Mouse (Mus musculus) gonadal fat pad, adult 2 months (tissue): ENCODE measurements around the gene Itih5. TPM values are rescaled to one million over a fixed set of nuclear protein-coding genes. Genes with fewer than 3 reads are reported as not detected.

Experiments used
- DNase-seq: peaks from one replicate; pipeline ENCODE4 v3.0.0-alpha.2; 2012; ENCODE audit warnings: low read depth
- polyA plus RNA-seq: library from polyadenylated mRNA; depleted of rRNA; stranded (reverse); fragments of >200 nt; gene quantifications from 2 replicates; pipeline ENCODE4 v1.2.3, GENCODE M21; 2012

The Itih5 gene
- polyA plus RNA-seq, 1 experiment, result 82.6 TPM

DNA sequence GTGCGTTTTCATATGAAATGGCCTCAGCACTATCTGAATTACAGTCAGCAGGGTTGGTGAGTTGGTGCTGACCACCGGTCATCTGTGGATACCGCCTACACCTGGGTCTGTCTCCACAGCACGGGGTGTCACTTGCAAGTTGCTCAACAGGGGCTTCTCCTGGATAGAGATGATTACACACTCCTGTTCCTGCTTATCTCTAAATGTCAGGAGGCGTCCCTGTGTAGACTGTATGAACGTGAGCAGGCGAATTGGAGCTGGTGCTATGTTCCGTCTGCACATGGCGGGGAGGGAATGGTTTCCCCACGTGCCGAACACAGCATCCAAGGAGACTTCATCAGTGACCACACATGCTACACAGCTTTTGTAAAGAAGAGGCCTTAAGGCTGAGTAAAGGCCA lies 13.9 kb downstream of the Itih5 start:
- no peak for DNase-seq

DNA sequence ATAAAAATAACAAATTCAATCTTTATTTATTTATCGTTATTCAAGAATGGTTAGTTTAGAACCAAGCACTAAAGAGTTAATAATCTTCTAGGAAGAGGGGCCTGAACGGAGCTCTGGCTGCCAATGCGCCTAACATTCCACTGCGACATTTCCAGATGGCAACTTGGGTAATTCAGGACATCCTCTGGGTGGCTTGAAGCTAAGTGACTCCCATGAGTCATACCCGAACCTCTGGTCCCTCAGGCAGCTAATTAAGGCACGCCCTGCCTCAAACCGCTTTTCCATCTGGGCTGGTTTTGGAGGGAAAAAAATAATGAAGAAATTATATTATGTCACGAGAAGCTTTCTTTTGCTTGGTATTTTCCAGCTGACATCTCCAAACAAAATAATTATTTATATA lies 14.6 kb downstream of the Itih5 start:
- DNase-seq, result no peak

DNA sequence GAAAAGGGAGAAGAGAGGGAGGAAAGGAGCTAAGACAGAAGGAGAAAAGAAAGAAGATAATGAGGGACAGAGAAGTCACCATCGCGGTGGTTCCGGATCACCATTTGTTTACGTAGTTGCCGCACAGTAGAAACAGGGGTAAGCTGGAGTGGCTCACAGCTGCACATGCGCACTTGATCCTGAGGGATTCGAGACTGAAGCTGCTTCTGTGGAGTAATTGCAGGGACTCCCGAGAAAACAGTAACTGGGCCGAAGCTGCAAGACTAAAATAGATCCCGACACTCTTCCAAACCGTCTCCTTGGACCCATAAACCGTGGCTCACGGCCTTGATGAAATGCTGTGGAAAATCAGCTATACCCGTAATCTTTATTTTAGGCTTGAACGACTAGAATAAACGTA lies 16.6 kb downstream of the Itih5 start:
- DNase-seq, result no peak

DNA sequence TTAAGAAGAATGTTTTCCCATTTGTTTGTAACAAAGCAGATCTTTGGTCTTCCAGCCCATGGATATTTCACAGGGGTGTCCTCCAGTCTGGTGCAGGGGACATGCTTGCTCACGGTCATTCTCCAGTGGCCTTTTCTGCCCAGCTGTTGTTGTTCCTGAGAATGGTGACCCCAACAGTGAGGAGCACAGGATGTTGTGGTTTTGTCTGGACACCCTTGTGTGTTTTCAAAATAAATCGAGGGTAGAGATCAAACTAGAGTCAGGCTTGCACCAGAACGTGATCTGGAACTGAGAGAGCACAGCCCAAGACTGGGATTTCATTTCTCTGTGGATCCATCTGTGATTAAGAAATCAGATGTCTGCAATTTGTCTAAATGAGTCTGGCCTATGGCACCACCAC lies 40.2 kb downstream of the Itih5 start:
- no peak for DNase-seq

DNA sequence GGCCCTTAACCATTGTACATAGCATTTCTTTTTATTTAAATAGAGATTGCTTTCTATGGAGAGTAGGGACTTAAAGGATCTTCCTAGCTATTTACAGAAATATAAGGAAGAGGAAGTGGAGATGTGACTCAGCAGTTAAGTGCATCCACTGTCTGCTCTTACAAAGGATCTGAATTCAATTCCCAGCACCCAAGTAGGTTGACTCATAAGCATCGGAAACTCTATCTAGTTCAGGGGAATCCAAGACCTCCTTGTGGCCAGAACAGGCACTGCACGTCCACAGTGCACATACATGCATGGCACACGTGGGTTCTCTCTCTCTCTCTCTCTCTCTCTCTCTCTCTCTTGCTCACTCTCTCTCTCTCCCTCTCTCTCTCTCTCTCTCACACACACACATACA lies 41.8 kb downstream of the Itih5 start:
- no peak for DNase-seq

DNA sequence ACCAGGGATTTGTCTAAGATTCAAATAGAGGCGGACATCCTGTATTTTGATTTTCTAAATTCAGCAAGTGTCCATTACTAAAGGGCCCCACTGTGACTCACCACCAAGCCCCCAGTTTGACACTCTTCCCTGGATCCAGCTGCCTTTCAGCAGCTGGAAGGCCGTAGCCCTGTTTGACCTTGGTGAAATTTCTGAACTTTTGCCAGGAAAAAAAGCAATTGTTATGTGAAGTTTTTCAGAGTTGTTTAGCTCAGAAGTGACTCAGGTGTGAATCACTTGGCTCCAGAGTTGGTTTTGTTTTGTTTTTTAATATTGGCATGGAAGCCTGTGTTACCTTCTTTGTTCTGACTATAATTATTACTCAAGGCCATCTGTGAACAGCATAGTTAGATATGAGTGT lies 46.0 kb downstream of the Itih5 start:
- no peak for DNase-seq

DNA sequence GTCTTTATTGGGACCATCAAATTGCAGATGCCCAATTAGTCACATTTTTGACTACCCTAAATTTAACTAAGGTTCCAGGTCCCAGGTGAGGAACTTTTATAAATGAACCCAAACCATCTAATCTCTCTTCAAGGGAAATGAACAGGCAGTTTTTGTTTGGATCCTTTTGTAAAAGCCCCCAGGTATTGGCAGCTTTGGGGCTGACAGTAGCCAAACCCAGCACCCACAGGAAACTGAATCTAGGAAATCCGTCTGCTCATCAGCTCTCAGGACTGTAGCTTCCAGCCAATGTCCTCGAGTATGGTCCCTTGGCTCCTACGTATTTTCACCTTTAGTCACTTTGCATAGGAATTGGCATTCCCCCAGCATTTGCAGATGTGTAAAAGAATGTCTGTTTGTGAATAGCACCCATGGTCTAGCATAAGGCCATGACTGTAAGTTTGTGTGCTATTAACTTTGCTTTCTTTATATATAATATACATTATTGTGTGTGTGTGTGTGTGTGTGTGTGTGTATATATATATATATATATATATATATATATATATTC lies 47.4 kb downstream of the Itih5 start:
- no peak for DNase-seq

DNA sequence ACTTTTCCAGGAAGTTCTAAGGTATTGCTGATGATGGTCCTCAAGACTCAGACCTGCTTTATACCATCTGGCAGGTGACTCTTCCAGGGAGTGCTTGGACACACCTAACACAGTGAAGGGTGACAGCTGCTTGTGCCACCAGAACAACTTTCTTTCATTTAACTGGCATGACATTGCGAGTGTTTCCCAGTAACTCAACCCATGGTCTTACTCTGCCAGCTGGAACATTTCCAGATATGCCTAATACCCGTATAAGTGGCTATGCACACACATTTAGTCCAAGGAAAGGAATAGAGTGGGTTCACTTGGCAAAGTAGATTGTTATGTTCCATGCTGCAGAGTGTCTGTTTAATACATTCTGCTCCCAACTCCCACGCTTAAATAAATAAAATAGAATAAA lies 50.9 kb downstream of the Itih5 start:
- DNase-seq, result no peak

DNA sequence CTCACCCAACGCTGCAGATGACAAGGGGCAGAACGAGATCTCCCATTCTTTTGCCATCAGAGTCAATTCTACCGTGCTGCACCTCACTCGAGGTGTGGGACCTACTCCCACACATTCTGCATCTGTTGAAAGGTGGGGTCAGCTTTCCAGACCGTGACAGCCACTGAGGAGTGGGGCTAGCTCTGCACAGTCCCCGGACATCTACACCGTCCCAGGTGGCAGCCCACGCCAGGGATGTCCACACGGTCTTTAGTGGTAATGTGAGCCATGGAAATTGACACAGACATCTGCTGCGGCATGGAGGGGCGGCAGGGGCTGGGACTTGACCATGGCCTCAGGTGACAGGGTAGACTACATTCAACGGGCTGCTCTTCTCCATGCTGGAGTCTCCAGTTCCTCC lies 60.1 kb downstream of the Itih5 start:
- DNase-seq, result no peak

DNA sequence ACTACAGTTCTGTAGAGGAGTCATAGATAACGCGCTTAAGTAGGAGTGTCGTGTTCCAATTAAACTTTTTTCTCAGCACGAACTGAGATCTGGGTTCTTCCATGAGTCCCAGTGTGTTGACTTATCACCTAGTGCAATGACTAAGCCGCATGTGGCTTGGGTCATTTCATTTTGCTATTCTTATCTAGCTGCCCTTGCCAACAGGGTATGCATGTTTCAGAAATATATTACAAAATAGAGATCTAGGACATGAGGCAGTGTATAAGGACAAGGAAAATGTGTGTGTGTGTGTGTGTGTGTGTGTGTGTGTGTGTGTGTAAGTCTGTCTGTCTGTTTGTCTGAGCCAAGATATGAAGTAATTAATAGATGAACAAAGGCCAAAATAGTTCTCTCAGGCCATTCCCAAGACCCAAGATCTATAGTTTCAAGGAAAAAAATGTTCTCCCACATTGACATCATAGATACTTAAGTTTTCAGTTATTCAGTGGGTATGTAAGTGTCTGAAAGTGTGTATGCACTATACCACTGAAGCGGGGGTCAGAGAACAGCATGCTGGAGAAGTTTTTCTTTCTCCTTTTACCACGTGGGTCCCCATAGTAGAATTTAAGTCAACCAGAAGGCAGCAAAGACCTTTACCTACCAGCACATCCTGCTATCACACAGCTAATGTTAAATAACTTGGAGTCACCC lies 62.6 kb downstream of the Itih5 start:
- no peak for DNase-seq

DNA sequence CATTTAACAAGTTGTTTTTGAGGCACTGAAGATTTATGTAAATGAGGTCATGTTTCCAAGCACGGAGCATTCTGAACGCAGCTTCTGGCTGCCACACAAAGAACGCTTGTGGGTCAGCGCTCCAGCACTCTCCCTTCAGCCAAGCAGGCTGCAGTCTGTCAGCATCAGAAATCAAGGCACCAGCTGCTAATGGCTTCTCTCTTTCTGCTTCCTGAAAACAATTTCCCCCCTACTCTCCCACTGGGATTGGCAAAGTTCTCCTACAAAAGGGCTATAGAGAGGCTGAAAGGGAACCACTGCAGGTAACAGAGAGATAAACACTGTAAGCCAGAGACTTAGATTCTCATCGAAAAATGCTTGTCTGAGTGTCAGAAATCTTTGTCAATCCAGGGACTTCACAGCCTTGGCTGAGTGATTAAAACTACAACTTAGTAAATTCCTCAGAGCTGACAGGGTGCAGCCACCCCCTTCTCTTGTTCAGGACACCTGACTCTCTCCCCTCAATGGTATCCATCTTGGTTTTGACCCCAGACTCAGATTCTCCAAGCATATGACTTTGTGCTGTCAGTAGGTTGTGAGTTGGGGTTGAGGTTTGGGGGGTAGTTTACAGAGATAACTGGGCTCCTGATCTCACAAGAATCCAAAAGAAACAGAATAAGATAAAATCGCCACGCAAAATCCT lies 63.3 kb downstream of the Itih5 start:
- DNase-seq, result no peak

DNA sequence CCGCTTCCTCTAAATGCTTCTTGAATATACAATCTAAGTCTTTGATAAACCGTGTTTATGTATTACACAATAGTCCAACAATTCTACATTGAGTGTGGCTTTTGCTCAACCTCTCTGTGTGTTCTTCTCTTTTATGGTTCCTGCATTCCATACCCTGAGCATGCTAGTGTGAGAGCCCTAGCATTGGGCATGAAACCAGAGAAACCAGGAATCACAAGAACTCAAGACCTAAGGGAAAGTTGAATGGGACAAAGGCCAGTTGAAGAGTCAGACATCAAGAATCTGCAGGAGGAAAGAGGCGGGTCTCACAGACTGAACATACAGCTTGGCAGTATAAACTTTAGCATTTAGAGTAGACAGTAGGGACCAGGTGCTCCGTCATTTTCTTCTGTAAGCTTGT lies 68.5 kb downstream of the Itih5 start:
- DNase-seq, result no peak

DNA sequence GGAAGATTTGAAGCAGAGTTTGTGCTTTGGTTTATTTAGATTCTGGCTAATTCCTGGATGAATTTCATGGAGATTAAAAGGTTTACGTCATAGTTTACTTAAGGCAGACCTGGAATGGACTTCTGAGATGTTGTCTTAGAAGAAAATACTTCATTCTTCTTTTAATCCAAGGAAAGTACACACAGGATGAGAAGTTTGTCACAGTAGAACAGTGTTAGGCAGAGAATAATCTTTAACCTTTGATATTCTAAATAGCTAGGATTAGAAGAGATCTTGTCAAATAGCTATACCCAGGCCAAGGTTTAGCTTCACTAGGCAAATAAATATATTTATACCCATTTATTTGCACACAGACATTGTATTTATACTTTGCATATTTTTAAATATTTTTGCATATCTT lies 73.5 kb downstream of the Itih5 start:
- DNase-seq, result no peak

DNA sequence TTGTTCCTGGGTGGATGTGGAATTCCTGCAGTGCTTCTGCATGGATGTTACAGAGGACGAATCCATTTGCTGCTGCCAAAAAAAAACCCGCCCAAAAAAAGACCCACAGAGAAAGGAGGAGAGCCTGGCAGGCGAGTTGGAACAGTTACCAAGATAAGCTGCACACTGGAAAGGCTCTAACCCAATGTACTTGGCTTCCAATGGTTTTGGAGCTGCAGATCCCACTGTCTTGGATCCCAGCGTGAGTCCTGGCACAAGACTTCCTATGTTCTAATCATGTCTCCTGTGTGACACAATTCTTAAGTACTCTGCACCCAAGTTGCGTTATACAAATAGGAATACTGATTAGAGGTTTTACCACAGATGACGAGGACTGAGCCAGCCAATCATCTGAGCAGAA lies 78.6 kb downstream of the Itih5 start:
- no peak for DNase-seq

DNA sequence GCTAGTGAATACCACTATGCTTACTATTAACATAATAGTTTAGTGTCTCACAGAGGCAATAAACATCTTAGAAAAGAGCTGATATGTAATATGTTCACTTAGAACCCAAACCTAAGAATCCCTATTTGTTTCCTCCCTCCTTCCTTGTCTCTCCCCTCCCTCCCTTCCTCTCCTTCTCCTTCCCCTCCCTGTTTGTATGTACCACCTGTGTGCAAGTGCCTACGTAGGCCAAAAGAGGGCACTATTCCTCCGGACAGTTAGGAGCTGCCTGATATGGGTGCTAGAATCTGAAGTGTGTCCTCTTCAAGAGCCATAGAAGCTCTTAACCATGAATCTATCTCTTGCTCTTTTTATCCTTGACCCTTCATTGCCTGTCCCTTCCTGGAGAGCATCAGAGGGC lies 83.2 kb downstream of the Itih5 start:
- no peak for DNase-seq

DNA sequence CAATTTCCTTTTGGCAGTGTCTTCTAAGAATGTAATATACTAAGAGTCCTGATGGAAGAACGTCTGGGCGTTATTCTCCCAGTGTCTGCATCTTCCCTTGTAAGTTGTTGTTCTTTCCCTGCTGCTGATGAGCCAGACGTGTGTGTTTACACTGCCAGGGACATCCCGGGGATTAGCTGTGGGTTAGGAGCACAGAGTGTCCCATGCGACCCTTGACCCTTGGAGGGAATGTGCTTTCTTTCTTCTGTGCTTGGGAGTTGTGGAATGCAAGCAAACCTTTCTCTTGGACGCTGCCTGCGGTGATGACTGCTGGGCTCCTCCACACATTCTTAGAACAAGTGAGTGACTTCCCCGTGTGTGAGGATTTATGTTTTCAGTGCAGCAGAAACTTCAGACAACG lies 89.6 kb downstream of the Itih5 start:
- DNase-seq, result no peak

DNA sequence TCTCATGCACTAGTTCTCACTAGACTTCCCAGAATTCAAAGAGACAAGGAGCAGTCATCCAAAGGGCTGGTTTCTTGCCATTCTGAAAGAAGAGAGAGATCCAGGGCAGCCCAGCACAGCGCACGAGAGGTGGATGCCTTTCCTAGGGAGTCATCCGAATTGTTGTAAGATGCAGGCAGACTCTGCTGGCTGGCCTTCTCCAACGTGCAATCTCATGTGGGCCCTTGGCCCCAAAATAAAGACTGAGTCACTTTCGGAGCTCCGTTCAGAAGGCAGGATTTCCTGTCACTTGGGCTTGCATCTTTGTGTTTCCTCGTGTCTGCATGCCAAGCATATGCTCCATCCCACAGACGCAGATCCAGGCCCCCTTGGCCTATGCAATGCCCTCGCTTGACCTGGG lies 97.1 kb downstream of the Itih5 start:
- no peak for DNase-seq

DNA sequence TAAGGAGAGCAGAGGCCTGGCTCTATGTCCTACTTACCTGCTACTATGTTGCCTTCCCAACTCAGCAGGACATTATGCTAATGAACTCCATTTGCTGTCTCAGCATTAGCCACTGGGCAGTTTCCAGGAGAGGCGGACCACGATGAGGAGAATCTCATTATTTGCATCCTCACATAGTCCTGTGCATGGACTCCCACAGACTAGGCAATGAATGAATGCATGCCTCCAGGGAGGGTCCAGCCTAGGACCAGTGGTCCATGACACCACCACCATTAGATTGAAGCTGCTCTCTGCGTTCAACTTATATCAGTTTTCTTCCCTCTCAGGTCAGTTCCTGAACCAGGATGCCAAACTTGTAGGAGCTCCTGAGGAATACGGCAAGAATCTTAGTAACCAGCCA lies 97.6 kb downstream of the Itih5 start:
- no peak for DNase-seq

DNA sequence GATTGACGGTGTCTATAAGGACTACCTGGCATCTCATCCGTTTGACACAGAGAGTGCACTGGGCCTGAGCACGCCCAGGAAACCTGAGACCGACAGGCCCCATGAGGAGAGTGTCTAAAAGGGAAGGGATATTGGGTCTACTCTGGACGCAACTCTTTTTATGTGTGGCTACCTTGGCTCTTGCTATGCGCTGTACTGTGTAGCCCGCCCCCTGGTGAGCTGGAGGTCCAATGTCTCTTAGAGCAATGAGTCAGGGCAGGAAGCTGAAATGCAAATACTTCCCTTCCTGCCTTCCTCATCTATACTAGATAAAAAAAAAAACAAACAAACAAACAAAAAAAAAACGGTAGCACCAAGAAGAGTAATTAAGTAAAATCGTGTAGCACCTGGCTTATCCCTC lies 98.1 kb downstream of the Itih5 start:
- DNase-seq, result no peak

DNA sequence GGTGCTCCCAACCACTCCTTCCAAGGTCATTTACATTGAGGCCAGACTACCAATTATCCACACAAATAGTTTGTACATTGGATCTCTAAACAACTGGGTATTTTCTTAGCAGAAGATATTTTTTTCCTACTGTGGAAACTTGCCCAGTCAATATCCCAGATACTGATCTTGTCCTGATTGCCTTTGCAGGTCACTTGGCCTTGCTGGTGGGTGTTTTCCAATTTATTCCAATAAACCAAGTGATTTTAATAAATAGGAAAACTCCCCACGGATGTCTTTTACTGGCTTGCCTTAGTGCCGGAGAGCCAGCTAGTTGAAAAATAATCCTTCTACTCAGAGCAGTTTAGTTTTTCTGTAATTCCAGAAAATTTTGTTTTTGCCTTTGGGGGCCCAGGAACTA lies 98.6 kb downstream of the Itih5 start:
- DNase-seq, result no peak

DNA sequence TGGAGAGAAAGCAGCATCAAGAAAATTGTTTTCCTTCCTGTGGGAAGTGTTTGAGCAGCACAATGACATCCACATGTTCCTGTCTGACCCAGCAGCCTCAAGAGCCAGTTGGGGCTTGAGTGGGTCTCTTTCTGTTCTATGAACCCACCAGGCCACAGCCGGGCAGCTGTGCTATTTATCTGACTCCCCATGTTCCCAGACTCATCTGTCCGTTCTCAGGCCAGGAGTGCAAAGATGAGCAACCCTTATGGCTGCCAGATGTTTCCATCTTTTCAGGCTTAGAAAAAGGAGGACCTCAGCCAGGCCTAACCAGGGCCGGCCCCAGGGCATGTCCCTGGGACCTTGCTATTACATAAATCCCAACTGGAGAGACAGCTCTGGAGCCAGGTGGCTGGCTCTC lies 100.0 kb downstream of the Itih5 start:
- DNase-seq, result no peak

DNA sequence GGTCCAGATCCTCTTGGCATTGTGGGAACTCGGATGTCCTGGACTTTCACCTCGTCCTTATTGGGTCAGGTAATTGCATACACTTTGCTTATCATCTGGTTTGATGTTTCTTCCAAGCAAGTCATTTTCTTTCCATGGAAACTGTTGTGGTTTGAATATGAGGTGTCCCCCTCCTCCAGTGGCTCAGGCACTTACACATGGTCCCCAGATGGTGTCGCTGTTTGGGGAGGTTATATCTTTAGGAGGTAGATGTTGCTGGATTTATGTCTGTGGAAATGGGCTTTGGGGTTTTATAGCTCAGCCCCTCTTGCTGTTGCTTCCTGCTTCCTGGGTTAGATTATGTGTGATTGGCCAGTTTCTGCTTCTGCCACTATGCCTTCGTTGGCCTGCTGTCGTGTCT lies 103.6 kb downstream of the Itih5 start:
- DNase-seq, result no peak

DNA sequence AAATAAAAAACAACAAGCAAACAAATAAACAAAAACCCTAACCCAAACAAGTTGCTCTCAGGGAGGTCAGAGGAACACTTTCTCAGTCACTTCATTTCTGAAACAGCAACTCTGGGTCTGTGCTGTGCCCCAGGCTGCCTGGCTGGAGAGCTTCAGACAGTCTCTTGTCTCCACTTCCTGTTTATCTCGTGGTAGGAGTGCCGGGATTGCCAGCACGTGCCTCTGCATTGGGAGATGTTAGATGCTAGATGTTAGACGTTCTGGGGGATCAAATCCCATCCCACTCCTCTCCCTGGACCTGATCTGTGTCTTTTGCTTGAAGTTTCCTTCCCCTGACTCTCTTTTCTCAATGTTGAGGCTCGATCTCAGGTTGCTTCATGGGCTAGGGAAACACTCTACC lies 104.9 kb downstream of the Itih5 start:
- DNase-seq, result no peak

DNA sequence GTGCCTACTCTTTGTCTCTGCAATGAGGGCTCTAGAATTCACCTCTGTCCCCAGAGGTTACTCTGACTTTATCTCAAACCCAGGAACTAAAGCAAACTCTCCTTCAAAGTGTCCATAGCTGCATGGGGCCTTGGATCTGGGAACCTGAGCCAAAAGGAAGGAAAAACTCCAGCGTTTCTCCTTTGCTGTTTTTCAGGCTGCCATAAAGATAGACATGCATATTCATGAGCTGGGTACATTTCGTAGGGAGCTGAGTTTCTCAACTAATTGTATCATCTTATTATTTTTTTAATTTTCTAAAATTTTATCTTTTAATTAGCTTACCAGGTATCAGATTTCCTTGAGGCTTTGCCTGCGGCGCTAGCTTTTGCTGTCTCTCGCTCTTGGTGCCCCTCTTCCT lies 106.7 kb downstream of the Itih5 start:
- no peak for DNase-seq
